Mouse (Mus musculus): ENCODE results near the gene Slc13a2. TPM values are rescaled to one million over a fixed set of nuclear protein-coding genes. Genes with fewer than 3 reads are reported as not detected.

Gene Slc13a2
- polyA plus RNA-seq, 1 experiment from 2014 or later = not detected

GRCm38 (mm10) chr11:78382286-78382685 is 39.7 kb downstream of the Slc13a2 start:
- no peaks in the 10 kb centered on the region for H3K9me3 ChIP-seq (replicated peaks)
- 81% methylated on average over 7 of the region's 7 CpGs for WGBS
- H3K27me3 ChIP-seq = peaks cover 6% of the 10 kb centered on the region; the same call in 1 of the 2 replicates
- ATAC-seq = no peak
- no peaks in the 10 kb centered on the region for H3K36me3 ChIP-seq (ENCODE audit: poor library complexity, severe bottlenecking)
- no peak overlapping the region for H3K9ac ChIP-seq
- no peak overlapping the region for H3K4me2 ChIP-seq
- no peak overlapping the region for H3K4me3 ChIP-seq
- H3K4me1 ChIP-seq = no peaks in the 10 kb centered on the region
- no peak overlapping the region for H3K27ac ChIP-seq

GRCm38 (mm10) chr11:78380996-78381395 is 41.0 kb downstream of the Slc13a2 start:
- Histone ChIP-seq H3K9me3 (replicated peaks) (no peaks in the 10 kb centered on the region), H3K4me3 (no peak overlapping the region), H3K27me3 (peaks cover 8% of the 10 kb centered on the region; the same call in 1 of the 2 replicates), H3K9ac (no peak overlapping the region), H3K4me2 (no peak overlapping the region), H3K4me1 (no peaks in the 10 kb centered on the region), H3K36me3 (ENCODE audit: poor library complexity, severe bottlenecking) (no peaks in the 10 kb centered on the region), H3K27ac (no peak overlapping the region)
- no peak for ATAC-seq
- 90% methylated on average over 3 of the region's 3 CpGs for WGBS

GRCm38 (mm10) chr11:78380351-78380750 is 41.7 kb downstream of the Slc13a2 start:
- ATAC-seq = no peak
- 77% methylated on average over 4 of the region's 4 CpGs for WGBS

GRCm38 (mm10) chr11:78377549-78378159 is 44.4 kb downstream of the Slc13a2 start:
- Histone ChIP-seq H3K4me2 (no peak overlapping the region), H3K9me3 (replicated peaks) (no peaks in the 10 kb centered on the region), H3K27me3 (peaks cover 6% of the 10 kb centered on the region; the same call in 1 of the 2 replicates), H3K27ac (no peak overlapping the region), H3K36me3 (ENCODE audit: poor library complexity, severe bottlenecking) (no peaks in the 10 kb centered on the region), H3K4me3 (no peak overlapping the region), H3K4me1 (no peaks in the 10 kb centered on the region), H3K9ac (no peak overlapping the region)
- ATAC-seq = no peak
- WGBS = 42% methylated on average over 10 of the region's 12 CpGs

More at GRCm38 (mm10) chr11:78380351-78380750, 41.7 kb downstream of the Slc13a2 start:
- Histone ChIP-seq H3K27ac (no peak overlapping the region), H3K4me2 (no peak overlapping the region), H3K4me3 (no peak overlapping the region), H3K27me3 (peaks cover 8% of the 10 kb centered on the region; the same call in 1 of the 2 replicates), H3K36me3 (ENCODE audit: poor library complexity, severe bottlenecking) (no peaks in the 10 kb centered on the region), H3K4me1 (no peaks in the 10 kb centered on the region), H3K9me3 (replicated peaks) (no peaks in the 10 kb centered on the region), H3K9ac (no peak overlapping the region)

- no peak overlapping the region for H3K4me2 ChIP-seq
- H3K4me1 ChIP-seq = no peaks in the 10 kb centered on the region
- ATAC-seq = no peak
- no peak overlapping the region for H3K4me3 ChIP-seq
- 93% methylated on average over 8 of the region's 8 CpGs for WGBS
- H3K27me3 ChIP-seq = peaks cover 6% of the 10 kb centered on the region; the same call in 1 of the 2 replicates
- no peaks in the 10 kb centered on the region for H3K36me3 ChIP-seq (ENCODE audit: poor library complexity, severe bottlenecking)
- no peak overlapping the region for H3K9ac ChIP-seq
- no peaks in the 10 kb centered on the region for H3K9me3 ChIP-seq (replicated peaks)
- no peak overlapping the region for H3K27ac ChIP-seq
Observed at GRCm38 (mm10) chr11:78374147-78374546, 47.9 kb downstream of the Slc13a2 start.

GRCm38 (mm10) chr11:78372610-78373009 is 49.4 kb downstream of the Slc13a2 start:
- ATAC-seq = no peak
- H3K36me3 ChIP-seq (ENCODE audit: poor library complexity, severe bottlenecking) = no peaks in the 10 kb centered on the region
- H3K4me3 ChIP-seq = no peak overlapping the region
- H3K4me1 ChIP-seq = no peaks in the 10 kb centered on the region
- H3K27me3 ChIP-seq = 0 out of 2 replicates have a peak, but pooled peaks cover 2% of the 10 kb centered on the region
- H3K4me2 ChIP-seq = no peak overlapping the region
- H3K9ac ChIP-seq = no peak overlapping the region
- whole genome bisulfite sequencing = 60% methylated on average over 7 of the region's 7 CpGs
- H3K27ac ChIP-seq = no peak overlapping the region
- H3K9me3 ChIP-seq (replicated peaks) = no peaks in the 10 kb centered on the region

GRCm38 (mm10) chr11:78372166-78372565 is 49.9 kb downstream of the Slc13a2 start:
- no peak for ATAC-seq
- H3K9ac ChIP-seq = no peak overlapping the region
- no peaks in the 10 kb centered on the region for H3K4me1 ChIP-seq
- 95% methylated on average over 3 of the region's 3 CpGs for WGBS
- H3K4me2 ChIP-seq = no peak overlapping the region
- no peaks in the 10 kb centered on the region for H3K9me3 ChIP-seq (replicated peaks)
- no peak overlapping the region for H3K4me3 ChIP-seq
- no peak overlapping the region for H3K27ac ChIP-seq
- no peaks in the 10 kb centered on the region for H3K36me3 ChIP-seq (ENCODE audit: poor library complexity, severe bottlenecking)
- H3K27me3 ChIP-seq = 0 out of 2 replicates have a peak, but pooled peaks cover 2% of the 10 kb centered on the region

- Histone ChIP-seq H3K9me3 (replicated peaks) (no peaks in the 10 kb centered on the region), H3K36me3 (ENCODE audit: poor library complexity, severe bottlenecking) (no peaks in the 10 kb centered on the region), H3K27me3 (no peaks in the 10 kb centered on the region), H3K4me3 (no peak overlapping the region), H3K9ac (no peak overlapping the region), H3K4me2 (no peak overlapping the region), H3K4me1 (no peaks in the 10 kb centered on the region), H3K27ac (no peak overlapping the region)
- no peak for ATAC-seq
- 88% methylated on average over 11 of the region's 11 CpGs for WGBS
Observed at GRCm38 (mm10) chr11:78371711-78372110, 50.3 kb downstream of the Slc13a2 start.

- Histone ChIP-seq H3K4me3 (no peak overlapping the region), H3K36me3 (ENCODE audit: poor library complexity, severe bottlenecking) (no peaks in the 10 kb centered on the region), H3K9ac (no peak overlapping the region), H3K4me2 (no peak overlapping the region), H3K27ac (no peak overlapping the region), H3K9me3 (replicated peaks) (no peaks in the 10 kb centered on the region), H3K4me1 (no peaks in the 10 kb centered on the region), H3K27me3 (no peaks in the 10 kb centered on the region)
- ATAC-seq = no peak
- 65% methylated on average over 1 of the region's 1 CpGs for WGBS
Observed at GRCm38 (mm10) chr11:78370389-78370788, 51.6 kb downstream of the Slc13a2 start.

- Histone ChIP-seq H3K4me3 (no peak overlapping the region), H3K4me2 (no peak overlapping the region), H3K36me3 (ENCODE audit: poor library complexity, severe bottlenecking) (no peaks in the 10 kb centered on the region), H3K4me1 (no peaks in the 10 kb centered on the region), H3K9me3 (replicated peaks) (no peaks in the 10 kb centered on the region), H3K27ac (no peak overlapping the region), H3K27me3 (no peaks in the 10 kb centered on the region), H3K9ac (no peak overlapping the region)
- WGBS = 91% methylated on average over 15 of the region's 15 CpGs
- no peak for ATAC-seq
Observed at GRCm38 (mm10) chr11:78367456-78368225, 54.4 kb downstream of the Slc13a2 start.

GRCm38 (mm10) chr11:78364103-78364502 is 57.9 kb downstream of the Slc13a2 start:
- Histone ChIP-seq H3K36me3 (ENCODE audit: poor library complexity, severe bottlenecking) (no peaks in the 10 kb centered on the region), H3K27ac (no peak overlapping the region)
- 59% methylated on average over 8 of the region's 8 CpGs for WGBS

GRCm38 (mm10) chr11:78363309-78364007 is 58.6 kb downstream of the Slc13a2 start:
- H3K4me3 ChIP-seq = no peak overlapping the region
- no peaks in the 10 kb centered on the region for H3K9me3 ChIP-seq (replicated peaks)
- no peaks in the 10 kb centered on the region for H3K36me3 ChIP-seq (ENCODE audit: poor library complexity, severe bottlenecking)
- no peaks in the 10 kb centered on the region for H3K27me3 ChIP-seq
- H3K4me2 ChIP-seq = no peak overlapping the region
- 84% methylated on average over 13 of the region's 13 CpGs for WGBS
- ATAC-seq = no peak
- no peak overlapping the region for H3K27ac ChIP-seq
- 0 out of 2 replicates have a peak, but pooled peaks cover 4% of the 10 kb centered on the region for H3K4me1 ChIP-seq
- no peak overlapping the region for H3K9ac ChIP-seq

More at GRCm38 (mm10) chr11:78364103-78364502, 57.9 kb downstream of the Slc13a2 start:
- Histone ChIP-seq H3K9ac (no peak overlapping the region), H3K4me3 (no peak overlapping the region), H3K4me2 (no peak overlapping the region), H3K4me1 (0 out of 2 replicates have a peak, but pooled peaks cover 4% of the 10 kb centered on the region), H3K9me3 (replicated peaks) (no peaks in the 10 kb centered on the region), H3K27me3 (no peaks in the 10 kb centered on the region)
- no peak for ATAC-seq
